Mouse (Mus musculus) kidney, adult 2 months (tissue): ENCODE measurements around the gene Selenos. TPM values are rescaled to one million over a fixed set of nuclear protein-coding genes. Genes with fewer than 3 reads are reported as not detected.

ENCODE experiments used
- DNase-seq: peaks from one replicate; pipeline ENCODE4 v3.0.0; 2021
- H3K27ac ChIP-seq: fragments of 200-500 bp; 2 replicates; pipeline ENCODE4 v1.5.1; 2012; ENCODE audit warnings: low read depth, low read length, control low read depth, inconsistent platforms; ENCODE audit not compliant: insufficient read depth
- H3K27me3 ChIP-seq: fragments of 200-500 bp; replicated peaks from 2 replicates; pipeline ENCODE4 v1.6.1; 2012; ENCODE audit warnings: mild to moderate bottlenecking, moderate library complexity, low read length, inconsistent platforms; ENCODE audit not compliant: control insufficient read depth, insufficient read depth
- H3K36me3 ChIP-seq: fragments of 200-500 bp; 2 replicates; pipeline ENCODE4 v1.6.1; 2012; ENCODE audit warnings: mild to moderate bottlenecking, moderate library complexity, low read length, inconsistent platforms; ENCODE audit not compliant: control insufficient read depth, insufficient read depth
- H3K4me1 ChIP-seq: fragments of 200-500 bp; 2 replicates; pipeline ENCODE4 v1.6.1; 2011; ENCODE audit warnings: low read length; ENCODE audit not compliant: control insufficient read depth, insufficient read depth
- H3K4me3 ChIP-seq: fragments of 200-500 bp; 2 replicates; pipeline ENCODE4 v1.5.1; 2011; ENCODE audit warnings: mild to moderate bottlenecking, low read depth, low read length, control low read depth; ENCODE audit not compliant: insufficient read depth
- CTCF ChIP-seq: fragments of 200-500 bp; conservative IDR thresholded peaks from 2 replicates; pipeline ENCODE4 v1.5.1; 2011; ENCODE audit warnings: low read depth, mild to moderate bottlenecking, control low read depth, low read length, moderate library complexity, mixed read lengths; ENCODE audit not compliant: insufficient read depth, insufficient read length
- POLR2A ChIP-seq: fragments of 200-500 bp; IDR thresholded peaks from one replicate; pipeline ENCODE4 v1.6.1; 2011; ENCODE audit warnings: low read depth, low read length, control low read depth
- WGBS: fragments of 180-500 bp; shearing (Covaris S2); methylation state at CpG from one replicate; pipeline ENCODE4 v1.1.7; 2018; 5-methylcytosine and 5-hydroxymethylcytosine counted together
- polyA plus RNA-seq: library from polyadenylated mRNA; depleted of rRNA; stranded (reverse); fragments of >200 nt; gene quantifications from 2 replicates; pipeline ENCODE4 v1.2.3, GENCODE M21; 2012

Selenos gene
- polyA plus RNA-seq, 1 experiment: 77.2 TPM

DNA sequence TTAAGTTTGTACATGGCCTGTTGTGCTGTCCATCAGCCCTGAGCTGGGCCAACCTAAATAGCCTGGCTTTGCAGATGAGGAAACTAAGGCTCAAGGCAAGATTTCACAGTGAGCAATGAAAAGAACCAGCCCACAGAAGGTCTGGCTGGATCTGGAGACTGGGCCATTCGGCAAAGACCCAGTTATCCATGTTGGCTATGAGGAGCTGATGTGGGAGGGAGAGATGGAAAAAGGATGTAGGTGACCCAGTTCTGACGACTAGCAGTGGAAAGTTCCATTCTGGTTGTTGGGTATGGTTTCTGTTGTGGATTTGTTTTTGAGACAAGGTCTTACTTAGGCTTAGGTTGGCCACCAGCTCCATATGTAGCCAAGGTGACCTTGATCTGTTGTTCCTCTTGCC, 8.6 kb downstream of the Selenos start:
- Histone ChIP-seq H3K36me3 (peaks cover 9% of the 10 kb centered on the region; the same call in 1 of the 2 replicates), H3K27ac (no peak overlapping the region), H3K27me3 (no peaks in the 10 kb centered on the region), H3K4me3 (no peak overlapping the region), H3K4me1 (no peaks in the 10 kb centered on the region; the same call in 1 of the 2 replicates)
- no peak for TF ChIP-seq CTCF
- TF ChIP-seq POLR2A: no peak
- no peak for DNase-seq
- 70% methylated on average over 2 of the region's 2 CpGs for WGBS

DNA sequence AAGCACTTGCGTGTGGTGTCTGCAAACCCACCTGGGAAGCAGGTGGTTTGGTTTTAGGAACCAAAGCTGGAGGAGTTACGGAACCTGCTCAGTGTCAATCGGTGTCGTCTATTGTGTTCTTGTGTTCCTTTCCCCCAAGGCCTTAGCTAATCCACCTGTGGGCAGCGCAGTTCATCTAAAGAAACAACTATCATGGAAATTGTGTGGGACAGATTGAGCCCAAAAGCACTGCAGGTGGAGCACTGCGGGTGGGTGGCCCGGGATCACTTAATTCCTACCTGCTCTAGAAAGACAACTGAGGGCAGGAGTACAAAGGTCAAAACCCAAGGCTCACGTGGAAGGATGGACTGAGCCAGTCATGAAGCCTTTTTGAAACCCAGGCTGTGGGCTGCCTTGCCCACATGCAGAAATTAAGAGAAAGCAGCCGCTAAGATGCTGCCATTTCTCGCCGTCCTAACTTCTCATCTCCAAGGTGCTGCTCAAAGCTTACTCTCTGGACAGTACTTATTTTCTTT, 11.3 kb downstream of the Selenos start:
- Histone ChIP-seq H3K4me3 (no peak overlapping the region), H3K27ac (no peak overlapping the region), H3K36me3 (peaks cover 7% of the 10 kb centered on the region; the same call in 1 of the 2 replicates), H3K4me1 (no peaks in the 10 kb centered on the region; the same call in 1 of the 2 replicates), H3K27me3 (no peaks in the 10 kb centered on the region)
- DNase-seq: peak; percentile 50
- WGBS: 85% methylated on average over 11 of the region's 11 CpGs
- TF ChIP-seq CTCF (no peak), POLR2A (no peak)

DNA sequence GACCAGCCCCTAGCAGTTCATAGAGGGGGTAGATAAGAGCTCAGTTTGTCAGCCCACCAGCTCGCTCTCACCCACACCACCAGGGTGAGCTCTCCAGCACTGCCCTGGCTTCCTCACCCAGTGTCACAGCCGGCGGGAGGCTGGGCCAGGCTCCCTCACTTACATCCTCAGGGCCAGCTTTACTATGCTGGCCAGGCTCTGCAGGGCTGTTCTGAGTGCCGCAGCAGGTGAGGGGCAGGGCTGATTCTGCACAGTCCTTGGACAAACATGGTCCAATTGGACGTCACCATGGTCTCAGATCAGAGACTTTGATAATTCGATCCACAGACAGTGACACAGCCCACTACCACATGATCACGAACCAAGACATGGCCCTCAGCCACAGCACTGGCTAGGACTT, 12.1 kb downstream of the Selenos start:
- no peak for TF ChIP-seq POLR2A
- no peak for TF ChIP-seq CTCF
- no peak overlapping the region for H3K27ac ChIP-seq
- DNase-seq: no peak
- WGBS: 88% methylated on average over 7 of the region's 7 CpGs
- no peaks in the 10 kb centered on the region for H3K27me3 ChIP-seq
- peaks cover 7% of the 10 kb centered on the region; the same call in 1 of the 2 replicates for H3K36me3 ChIP-seq
- H3K4me3 ChIP-seq: no peak overlapping the region
- no peaks in the 10 kb centered on the region; the same call in 1 of the 2 replicates for H3K4me1 ChIP-seq

DNA sequence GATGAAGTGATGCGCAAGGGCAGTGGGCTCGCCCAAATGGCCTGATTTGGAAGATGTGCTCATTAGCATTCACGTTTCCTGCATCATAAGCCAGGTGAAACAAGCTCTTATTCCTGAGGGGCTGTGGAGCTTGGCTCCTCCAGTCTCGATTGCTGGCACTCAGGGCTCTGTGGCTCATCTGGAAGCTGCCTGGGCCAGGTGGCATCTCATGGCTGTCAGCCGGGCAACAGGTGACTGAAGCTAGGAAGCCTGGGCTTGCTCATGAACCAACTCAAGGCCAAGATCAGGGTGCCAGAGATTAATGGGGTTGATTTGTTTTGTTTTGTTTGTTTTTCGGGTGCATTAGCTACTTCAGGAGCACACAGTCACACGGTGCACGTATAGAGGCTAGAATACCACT, 13.2 kb downstream of the Selenos start:
- TF ChIP-seq POLR2A (no peak), CTCF (no peak)
- Histone ChIP-seq H3K4me1 (no peaks in the 10 kb centered on the region; the same call in 1 of the 2 replicates), H3K27me3 (no peaks in the 10 kb centered on the region), H3K36me3 (no peaks in the 10 kb centered on the region), H3K4me3 (no peak overlapping the region), H3K27ac (no peak overlapping the region)
- 89% methylated on average over 8 of the region's 8 CpGs for WGBS
- no peak for DNase-seq

DNA sequence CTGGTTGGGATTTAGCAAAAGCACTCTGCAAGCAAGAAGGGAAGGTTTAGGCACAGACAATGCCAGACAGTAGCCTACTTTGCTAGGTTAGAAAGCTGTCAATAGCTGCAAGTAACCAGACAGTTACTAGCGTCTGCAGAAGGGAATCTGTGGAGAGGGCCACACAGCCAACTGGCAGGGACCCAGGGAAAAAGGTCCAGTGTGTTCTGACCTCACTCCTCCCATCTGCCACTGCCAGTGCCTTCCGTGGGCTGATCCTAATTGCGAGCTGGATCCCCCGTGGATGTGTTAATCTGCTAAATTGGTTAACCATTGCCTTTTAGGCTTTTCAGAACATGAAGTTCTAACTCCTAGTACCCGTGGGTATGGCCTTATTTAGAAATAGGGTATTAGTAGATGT, 14.7 kb downstream of the Selenos start:
- H3K27ac ChIP-seq: no peak overlapping the region
- TF ChIP-seq POLR2A (no peak), CTCF (no peak)
- peak; percentile 72 for DNase-seq
- H3K4me3 ChIP-seq: no peak overlapping the region
- 38% methylated on average over 5 of the region's 5 CpGs for WGBS
- H3K27me3 ChIP-seq: no peaks in the 10 kb centered on the region
- H3K4me1 ChIP-seq: no peaks in the 10 kb centered on the region; the same call in 1 of the 2 replicates
- no peaks in the 10 kb centered on the region for H3K36me3 ChIP-seq

DNA sequence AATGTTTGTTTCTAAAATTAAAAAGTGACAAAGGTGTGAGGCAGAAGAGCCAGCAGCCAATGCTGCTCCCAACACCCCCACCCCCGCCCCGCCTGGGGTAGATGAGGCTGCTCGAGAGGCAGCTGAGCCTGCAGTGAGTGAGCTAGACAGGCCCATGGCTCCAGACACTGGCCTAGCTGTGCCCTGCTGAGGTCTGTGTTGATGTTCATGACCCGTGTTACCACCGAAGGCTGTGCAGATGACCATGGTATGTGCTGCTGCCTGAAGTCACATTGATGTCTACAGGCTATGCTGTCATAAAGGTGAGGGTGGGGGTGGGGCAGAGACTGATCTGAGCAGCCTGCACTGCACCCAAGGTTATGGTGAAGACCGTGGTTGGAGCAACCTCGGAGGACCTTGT, 19.4 kb downstream of the Selenos start:
- WGBS: 89% methylated on average over 7 of the region's 7 CpGs
- no peaks in the 10 kb centered on the region for H3K4me1 ChIP-seq
- no peak for DNase-seq
- H3K27ac ChIP-seq: no peak overlapping the region
- no peak overlapping the region for H3K4me3 ChIP-seq
- H3K36me3 ChIP-seq: no peaks in the 10 kb centered on the region
- H3K27me3 ChIP-seq: no peaks in the 10 kb centered on the region
- no peak for TF ChIP-seq CTCF
- no peak for TF ChIP-seq POLR2A

DNA sequence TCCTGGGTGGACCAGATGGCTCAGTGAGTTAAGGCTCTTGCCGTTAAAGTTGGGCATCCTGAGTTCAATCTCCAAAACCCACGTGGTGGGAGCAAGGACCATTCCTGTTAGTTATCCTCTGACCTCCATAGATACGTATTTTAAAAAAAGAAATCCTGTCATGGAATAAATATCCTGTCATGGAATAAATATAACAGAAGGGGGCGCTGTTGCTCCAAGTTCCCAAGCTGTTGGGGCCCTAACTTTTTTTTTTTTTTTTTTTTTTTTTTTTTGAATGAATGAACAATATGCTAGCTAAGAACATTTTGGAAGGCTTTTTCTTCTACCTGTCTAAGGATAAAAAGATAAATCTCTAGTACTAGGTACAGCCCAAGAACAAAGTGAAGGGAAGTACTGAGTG, 22.4 kb downstream of the Selenos start:
- Histone ChIP-seq H3K4me3 (no peak overlapping the region), H3K36me3 (no peaks in the 10 kb centered on the region), H3K27me3 (no peaks in the 10 kb centered on the region), H3K27ac (no peak overlapping the region), H3K4me1 (peaks cover 4% of the 10 kb centered on the region; the same call in 1 of the 2 replicates)
- WGBS: 6% methylated on average over 4 of the region's 4 CpGs
- TF ChIP-seq CTCF: peak; percentile 48; the same call in 1 of the 2 replicates
- no peak for TF ChIP-seq POLR2A
- DNase-seq: peak; percentile 58
